Mouse (Mus musculus) kidney, adult 9 months (tissue): Measurements from ENCODE around the gene Fes.
"Not testable (repeated sequence)": the region's sequence is repeated elsewhere in the genome, so short reads cannot be mapped to it uniquely, and the experiment has no call there.

ENCODE experiments used
- DNase-seq: peaks from one replicate; pipeline ENCODE4 v3.0.0; 2022

Gene Fes

DNA sequence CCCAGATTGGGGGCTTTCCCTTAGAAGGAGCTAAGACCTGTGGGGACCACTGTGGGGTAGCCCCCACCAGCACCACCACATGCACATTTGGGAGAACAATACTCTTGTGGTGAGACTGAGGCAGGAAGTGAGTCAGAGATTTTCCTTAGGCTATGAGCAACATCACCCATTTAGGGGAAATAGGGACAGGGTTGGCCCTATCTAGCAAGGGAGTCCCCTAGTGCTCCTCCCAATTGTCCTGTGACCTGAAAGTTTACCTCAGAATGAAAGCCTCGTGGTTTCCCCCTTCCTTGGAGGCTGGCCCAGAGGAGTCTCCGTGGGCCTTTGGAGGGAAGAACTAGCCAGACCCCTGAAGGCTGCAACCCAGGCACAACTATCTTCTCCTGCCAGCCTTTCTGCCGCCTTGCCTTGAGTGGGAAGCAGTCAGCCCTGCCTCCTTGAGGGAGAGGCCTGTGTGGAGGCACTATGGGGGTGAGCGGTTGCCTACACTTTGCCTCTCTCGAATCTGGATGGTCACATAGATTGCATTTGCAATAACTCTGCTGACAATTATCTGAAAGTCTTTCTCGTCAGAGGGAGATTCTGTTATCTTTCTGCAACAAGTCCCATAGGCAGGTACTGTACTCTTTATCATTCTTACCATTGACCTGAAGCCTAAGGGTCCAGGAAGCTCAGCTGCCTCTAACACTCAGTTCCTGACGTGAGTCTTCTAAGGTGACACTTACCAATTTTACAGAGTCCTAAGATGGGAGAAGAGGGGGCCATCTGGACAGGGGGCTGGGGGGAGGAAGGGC, 16.6 kb upstream of the Fes start:
- no peak for DNase-seq

DNA sequence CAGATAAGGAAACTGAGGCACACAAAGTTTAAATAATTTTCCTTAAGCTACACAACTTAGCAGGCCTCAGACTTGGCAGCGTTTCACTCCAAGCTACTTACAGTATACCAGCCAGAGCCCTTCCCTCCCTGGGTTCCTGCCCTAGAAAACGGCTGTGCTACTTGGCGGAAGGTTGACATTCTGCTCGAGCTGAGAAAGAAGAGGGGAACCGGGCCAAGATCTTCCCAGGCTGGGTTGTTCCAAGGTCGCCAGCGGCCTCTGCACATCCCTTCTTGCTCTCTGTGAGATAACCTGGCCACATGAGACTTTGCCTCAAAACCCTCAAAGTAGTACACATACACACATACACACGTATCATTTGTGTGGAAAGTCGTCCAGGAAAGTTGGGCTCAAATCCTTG, 15.8 kb upstream of the Fes start:
- peak; percentile 81 for DNase-seq

DNA sequence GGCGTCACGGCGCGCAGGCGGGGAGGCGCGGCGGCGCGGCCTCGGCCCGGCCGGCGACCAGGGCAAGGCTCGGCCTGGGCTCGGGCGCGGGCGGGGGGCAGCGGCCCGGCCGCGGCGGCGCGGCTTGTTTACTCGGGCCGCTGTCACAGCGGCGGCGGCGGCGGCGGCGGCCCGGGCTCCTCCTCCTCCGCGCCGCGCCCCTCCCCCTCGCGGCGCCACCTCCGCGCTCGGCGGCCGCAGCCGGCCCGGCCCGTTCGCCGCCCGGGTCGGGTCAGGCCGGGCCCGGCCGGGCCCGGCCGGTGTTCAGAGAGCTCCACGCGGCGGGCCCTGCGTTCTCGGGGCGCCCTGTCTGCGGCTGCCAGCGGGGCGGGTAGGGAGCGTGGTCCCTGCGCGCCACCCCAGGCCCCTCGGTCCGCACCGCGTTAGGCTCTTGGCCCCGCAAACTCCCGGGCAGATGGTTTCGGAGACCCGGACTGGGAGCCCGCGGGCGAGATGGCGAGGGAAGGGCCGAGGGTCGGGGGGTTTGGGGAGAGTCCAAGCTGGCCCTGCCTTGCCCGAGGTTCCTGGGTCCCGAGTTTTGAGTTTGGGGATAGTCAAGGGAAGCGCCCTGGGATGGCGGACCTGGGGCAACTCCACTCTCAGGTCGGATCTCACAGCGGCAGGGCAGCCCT, 15.0 kb upstream of the Fes start:
- DNase-seq = peak; percentile 71

- DNase-seq = peak; percentile 83
These were observed 14.3 kb upstream of the Fes start for GRCm38 (mm10) chr7:80401860-80402641.

GRCm38 (mm10) chr7:80401041-80401859, 13.5 kb upstream of the Fes start:
- DNase-seq = peak; percentile 36

- peak; percentile 84 for DNase-seq
These were observed 12.8 kb upstream of the Fes start for GRCm38 (mm10) chr7:80400571-80400970.

DNA sequence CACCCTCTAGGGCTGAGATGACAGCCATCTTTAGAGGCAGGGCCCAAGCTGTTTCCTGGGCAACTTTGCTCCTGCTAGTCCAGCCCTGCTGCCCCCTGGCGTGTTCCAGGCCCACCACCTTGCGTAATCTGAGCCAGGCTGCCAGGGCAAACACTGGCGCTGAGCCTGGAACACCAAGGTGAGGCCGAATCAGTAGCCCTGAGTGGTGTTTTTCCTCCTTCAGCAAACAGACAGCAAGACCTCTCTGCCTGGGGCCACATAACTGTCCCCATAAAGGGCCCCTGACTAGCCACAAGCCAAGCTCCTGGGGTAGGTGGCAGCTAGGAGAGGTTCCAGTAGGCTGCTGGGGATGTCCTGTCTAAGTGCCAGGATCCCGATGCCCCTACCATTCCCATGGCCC, 12.4 kb upstream of the Fes start:
- peak; percentile 91 for DNase-seq

GRCm38 (mm10) chr7:80398654-80399444, 11.1 kb upstream of the Fes start:
- DNase-seq = no peak

DNA sequence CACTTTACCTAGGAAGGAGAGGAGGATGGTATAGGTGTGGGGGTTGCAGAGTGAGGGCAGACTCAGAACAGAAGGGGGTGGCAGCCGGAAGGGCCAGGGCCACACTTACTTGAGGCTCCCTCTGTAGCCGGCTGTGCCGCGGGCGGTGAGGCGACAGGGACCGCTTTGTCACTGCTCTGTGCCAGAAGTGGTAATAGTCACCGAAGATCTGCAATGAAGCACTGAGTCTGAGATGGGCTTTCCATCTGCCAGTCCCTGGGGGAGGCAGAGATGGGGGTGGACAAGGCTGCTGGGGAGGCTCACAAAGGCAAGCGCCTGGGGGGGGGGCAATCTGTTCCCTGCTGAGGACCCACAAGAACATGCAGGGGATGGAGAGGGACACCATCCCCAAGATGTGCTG, 10.2 kb upstream of the Fes start:
- DNase-seq = no peak

DNA sequence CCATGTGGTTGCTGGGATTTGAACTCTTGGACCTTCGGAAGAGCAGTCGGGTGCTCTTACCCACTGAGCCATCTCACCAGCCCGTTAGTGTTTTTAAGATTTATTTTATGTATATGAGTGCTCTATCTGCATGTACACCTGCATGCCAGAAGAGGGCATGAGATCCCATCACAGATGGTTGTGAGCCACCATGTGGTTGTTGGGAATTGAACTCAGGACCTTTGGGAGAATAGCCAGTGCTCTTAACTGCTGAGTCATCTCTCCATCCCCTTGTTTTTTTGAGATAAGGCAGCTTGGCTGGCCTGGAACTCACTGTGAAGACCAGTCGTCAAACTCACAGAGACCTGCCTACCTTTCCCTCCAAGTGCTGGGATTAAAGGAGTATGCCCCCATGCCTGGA, 8.7 kb upstream of the Fes start:
- not testable (repeated sequence) for DNase-seq

- DNase-seq = no peak
These were observed 6.9 kb upstream of the Fes start for GRCm38 (mm10) chr7:80394600-80394999.

DNA sequence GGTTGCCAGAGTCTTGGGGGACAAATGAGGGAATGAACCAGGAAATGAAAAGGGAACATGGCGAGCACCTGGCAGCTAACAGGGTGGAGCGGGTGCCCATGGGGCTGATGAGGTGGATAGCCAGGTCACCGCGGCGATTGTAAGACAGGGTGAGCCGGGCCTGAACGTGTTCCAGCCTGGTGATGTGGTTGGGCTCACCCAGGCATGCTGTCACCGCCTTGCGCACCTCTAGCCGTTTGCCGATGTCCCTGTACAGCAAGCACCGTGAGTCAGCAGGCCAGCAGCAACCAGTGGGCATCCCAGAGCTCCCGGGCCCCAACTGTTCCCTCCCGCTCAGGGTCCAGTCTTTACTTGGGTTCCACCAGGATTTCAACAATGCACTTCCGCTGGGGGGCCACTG, 4.4 kb upstream of the Fes start:
- no peak for DNase-seq

DNA sequence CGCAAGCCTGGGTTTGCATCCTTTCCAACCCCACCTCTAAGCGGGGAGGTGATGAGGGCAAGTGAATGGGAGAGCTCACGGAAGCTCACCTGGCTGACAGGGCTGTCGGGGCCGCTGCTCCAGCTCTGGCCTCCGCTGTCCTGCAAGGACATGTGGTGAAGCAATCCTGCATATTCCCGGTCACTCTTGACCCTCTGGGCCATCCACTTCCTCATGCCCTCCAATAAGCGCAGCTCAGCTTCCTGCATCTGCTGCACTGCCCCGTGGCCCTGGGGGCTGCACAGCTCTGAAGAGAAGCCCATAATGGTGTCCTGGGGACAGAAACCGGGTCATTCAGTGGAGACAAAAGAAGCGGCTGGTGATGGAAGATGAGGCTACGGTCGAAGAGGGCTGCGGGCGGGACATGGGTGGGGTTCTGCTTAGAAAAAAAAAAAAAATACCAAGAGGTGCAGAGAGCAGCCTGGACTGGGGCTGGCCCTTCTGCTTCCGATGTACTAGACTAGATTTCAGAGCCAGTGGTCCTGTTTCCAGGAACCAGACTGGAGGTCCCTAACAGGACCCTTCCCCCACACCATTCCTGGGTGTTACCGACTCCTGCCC, 613 bp downstream of the Fes start:
- no peak for DNase-seq

- DNase-seq = peak; percentile 92
These were observed 1.4 kb downstream of the Fes start for GRCm38 (mm10) chr7:80386235-80386930.

- DNase-seq = no peak
These were observed 4.8 kb downstream of the Fes start for GRCm38 (mm10) chr7:80382919-80383318.

GRCm38 (mm10) chr7:80379531-80379930, 8.2 kb downstream of the Fes start:
- DNase-seq = peak; percentile 46

- peak; percentile 85 for DNase-seq
These were observed 10.3 kb downstream of the Fes start for GRCm38 (mm10) chr7:80377471-80377870.

- DNase-seq = no peak
These were observed 11.6 kb downstream of the Fes start for GRCm38 (mm10) chr7:80376192-80376591.

GRCm38 (mm10) chr7:80375376-80376039, 12.2 kb downstream of the Fes start:
- no peak for DNase-seq

- DNase-seq = no peak
These were observed 13.0 kb downstream of the Fes start for GRCm38 (mm10) chr7:80374733-80375132.
